Mouse (Mus musculus): ENCODE measurements around the gene Il10rb. TPM values are rescaled to one million over a fixed set of nuclear protein-coding genes. Genes with fewer than 3 reads are reported as not detected.

The Il10rb gene
- polyA plus RNA-seq (2015; fragmentation: Nextera tagmentation; extraction: Ambion mirVana): 19.4 and 19.6 TPM in 2 replicates

DNA sequence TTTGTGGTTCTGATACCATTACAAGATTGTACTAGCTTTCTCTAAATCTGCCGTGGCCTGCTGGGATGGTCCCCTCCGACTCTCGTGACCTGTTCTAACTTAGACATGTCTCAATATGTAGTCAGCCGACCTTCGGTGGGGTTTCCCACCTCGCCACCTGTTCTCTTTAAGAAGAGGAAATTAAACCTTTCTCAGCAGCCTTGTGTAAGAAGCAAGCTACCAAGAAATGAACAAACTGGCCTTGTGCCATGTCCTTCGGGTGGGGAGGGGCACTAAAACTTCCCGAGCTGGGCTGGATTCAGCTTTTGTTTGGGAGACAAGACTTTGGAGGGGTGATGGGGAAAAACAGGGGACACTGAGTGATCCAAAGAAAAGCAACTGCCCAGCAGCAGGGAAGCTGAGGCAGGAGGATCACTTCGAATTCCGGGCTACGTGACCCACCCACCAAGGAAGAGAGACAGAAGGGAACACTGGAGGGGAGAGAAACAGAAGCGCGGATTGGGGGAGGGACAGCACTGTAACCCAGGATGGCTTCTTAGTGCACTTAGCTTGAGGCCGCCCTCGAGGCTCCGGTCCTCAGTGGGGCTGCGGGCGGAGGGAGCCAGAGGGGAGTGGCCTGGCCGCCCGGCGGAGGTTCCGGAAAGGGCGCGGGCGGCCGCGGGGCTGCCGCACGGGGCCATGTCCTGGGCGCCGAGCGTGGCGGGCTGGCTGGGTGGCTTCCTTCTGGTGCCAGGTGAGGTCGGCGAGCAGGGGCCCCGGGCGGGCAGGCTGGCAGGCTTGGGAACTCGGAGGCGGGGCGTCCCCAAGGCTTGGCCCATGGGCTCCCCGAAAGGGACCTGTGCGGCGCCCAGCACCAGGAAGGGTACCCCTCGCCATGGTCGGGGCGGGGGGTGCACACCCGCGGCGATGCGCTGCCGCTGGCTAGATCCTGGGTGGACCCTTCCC lies at the start of gene Il10rb:
TSS of gene Il10rb (plus strand) at position 525 of the 945 bp plus-strand sequence.
- Histone ChIP-seq H3K9me3 (no peaks in the 10 kb centered on the region), H3K4me3 (peak within 1 kb of the TSS; percentile 73), H3K4me1 (peaks cover 36% of the 10 kb centered on the region), H3K27ac (peak within 1 kb of the TSS; percentile 85), H3K9ac (peak within 1 kb of the TSS; percentile 86), H3K4me2 (peak within 1 kb of the TSS; percentile 94), H3K36me3 (peaks cover 16% of the 10 kb centered on the region), H3K27me3 (no peaks in the 10 kb centered on the region)
- ATAC-seq (ENCODE audit: insufficient number of reproducible peaks, insufficient read depth, low FRiP score, low TSS enrichment, low read depth): peak; percentile 83
- WGBS: 4% methylated on average over 49 of the region's 51 CpGs

DNA sequence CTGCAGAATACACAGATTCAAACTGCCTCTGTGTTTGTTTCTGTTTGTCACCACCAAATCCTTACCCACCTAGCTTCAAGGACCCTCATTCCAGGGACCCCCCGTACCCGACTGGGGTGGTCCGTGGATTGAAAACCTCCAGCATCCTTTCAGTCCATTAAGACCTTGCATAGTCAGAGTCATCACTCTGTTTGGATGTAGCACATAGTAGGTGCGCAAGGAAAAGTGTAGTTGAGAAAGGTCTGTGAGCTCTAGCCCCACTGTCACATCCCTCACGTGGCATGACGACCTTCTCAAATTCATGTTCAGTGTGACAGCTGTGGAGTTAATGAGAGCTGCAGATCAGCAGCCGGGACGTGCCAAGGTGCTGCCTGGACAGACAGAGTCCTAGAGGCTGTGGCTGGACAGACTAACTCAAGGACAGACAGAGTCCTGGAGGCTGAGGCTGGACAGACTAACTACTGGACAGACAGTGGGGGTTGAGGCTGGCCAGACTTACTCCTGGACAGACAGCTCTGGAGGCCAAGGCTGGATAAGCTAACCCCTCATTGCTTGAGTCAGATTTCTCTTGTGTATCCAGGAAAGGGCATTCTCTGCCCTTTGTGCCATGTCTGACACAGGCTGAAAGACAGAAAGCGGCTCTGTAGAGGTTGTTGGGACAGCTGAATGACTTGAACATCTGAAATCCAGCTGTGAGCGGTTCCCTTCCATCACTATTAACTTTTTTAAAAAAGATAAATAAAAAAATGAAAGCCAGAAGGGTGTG lies 49.0 kb upstream of the Il10rb start:
- Histone ChIP-seq H3K9me3 (no peaks in the 10 kb centered on the region), H3K36me3 (no peaks in the 10 kb centered on the region), H3K9ac (no peak overlapping the region), H3K4me3 (no peak overlapping the region), H3K27ac (no peak overlapping the region), H3K27me3 (peaks cover 35% of the 10 kb centered on the region), H3K4me2 (no peak overlapping the region), H3K4me1 (peaks cover 8% of the 10 kb centered on the region)
- no peak for ATAC-seq (ENCODE audit: insufficient number of reproducible peaks, insufficient read depth, low FRiP score, low TSS enrichment, low read depth)
- WGBS: 75% methylated on average over 10 of the region's 10 CpGs

DNA sequence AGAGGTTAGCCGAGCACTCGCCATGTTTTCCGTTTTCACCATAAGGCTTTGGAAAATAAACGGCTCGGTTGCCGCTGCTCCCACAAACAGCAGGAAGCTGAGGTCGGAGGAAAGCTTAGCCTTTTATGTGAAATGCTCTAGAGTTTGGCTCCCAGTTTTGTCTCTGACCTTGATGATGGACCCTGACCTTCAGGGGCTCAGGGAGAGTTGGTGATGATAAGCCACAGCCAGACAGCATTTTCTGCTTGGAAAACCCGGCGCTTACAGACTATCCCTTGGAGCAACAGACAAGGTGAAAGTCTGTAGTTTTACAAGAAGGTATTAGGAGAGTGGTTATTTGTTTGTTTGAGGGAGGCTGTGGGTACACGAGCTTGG lies 48.5 kb upstream of the Il10rb start:
- Histone ChIP-seq H3K9me3 (no peaks in the 10 kb centered on the region), H3K27me3 (peaks cover 31% of the 10 kb centered on the region), H3K4me3 (no peak overlapping the region), H3K27ac (no peak overlapping the region), H3K4me1 (peaks cover 12% of the 10 kb centered on the region), H3K36me3 (no peaks in the 10 kb centered on the region), H3K9ac (no peak overlapping the region), H3K4me2 (no peak overlapping the region)
- no peak for ATAC-seq (ENCODE audit: insufficient number of reproducible peaks, insufficient read depth, low FRiP score, low TSS enrichment, low read depth)
- WGBS: 54% methylated on average over 10 of the region's 10 CpGs

DNA sequence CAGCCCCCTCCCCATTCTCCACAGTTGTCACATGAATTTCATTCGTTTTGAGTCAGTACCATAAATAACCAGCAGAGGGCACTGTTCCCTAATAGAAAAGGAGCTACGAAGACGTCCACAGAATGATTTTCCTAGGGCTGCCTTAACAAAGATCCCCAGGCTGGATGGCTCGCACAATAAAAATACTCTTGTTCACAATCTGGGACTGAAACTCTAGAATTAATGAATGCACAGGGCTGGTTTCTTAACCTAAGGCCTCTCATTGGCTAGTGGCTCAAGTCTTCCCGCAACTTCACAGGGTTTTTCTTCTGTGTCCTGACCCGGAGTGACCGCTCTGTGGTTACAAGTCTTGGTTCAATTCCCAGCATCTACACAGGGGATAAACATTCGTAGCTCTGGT lies 47.4 kb upstream of the Il10rb start:
- Histone ChIP-seq H3K9ac (no peak overlapping the region), H3K27me3 (peaks cover 21% of the 10 kb centered on the region), H3K27ac (no peak overlapping the region), H3K4me3 (no peak overlapping the region), H3K4me2 (no peak overlapping the region), H3K9me3 (no peaks in the 10 kb centered on the region), H3K36me3 (no peaks in the 10 kb centered on the region), H3K4me1 (peaks cover 20% of the 10 kb centered on the region)
- WGBS: 38% methylated on average over 8 of the region's 8 CpGs
- ATAC-seq (ENCODE audit: insufficient number of reproducible peaks, insufficient read depth, low FRiP score, low TSS enrichment, low read depth): no peak

DNA sequence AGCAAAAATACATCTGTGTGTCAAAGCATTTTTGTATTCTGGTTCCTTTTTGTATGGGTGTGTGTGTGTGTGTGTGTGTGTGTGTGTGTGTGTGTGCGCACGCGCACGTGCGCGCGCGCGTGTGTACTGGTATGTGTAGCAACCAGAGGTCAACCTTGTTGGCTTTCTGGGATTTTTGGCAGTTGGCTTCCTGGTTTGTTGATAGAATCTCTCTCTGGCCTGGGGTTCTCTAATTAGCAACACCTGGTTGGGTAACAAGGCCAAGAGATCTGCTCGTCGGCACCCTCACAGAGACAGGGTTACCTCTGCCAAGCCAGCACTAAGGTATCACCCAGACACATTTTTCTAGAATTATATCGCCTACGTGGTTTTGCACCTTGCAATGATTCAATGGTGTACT lies 46.4 kb upstream of the Il10rb start:
- H3K4me1 ChIP-seq: peaks cover 20% of the 10 kb centered on the region
- peaks cover 14% of the 10 kb centered on the region for H3K27me3 ChIP-seq
- ATAC-seq (ENCODE audit: insufficient number of reproducible peaks, insufficient read depth, low FRiP score, low TSS enrichment, low read depth): no peak
- H3K36me3 ChIP-seq: no peaks in the 10 kb centered on the region
- H3K4me2 ChIP-seq: no peak overlapping the region
- no peak overlapping the region for H3K27ac ChIP-seq
- no peak overlapping the region for H3K4me3 ChIP-seq
- 77% methylated on average over 13 of the region's 13 CpGs for WGBS
- H3K9ac ChIP-seq: no peak overlapping the region
- no peaks in the 10 kb centered on the region for H3K9me3 ChIP-seq

DNA sequence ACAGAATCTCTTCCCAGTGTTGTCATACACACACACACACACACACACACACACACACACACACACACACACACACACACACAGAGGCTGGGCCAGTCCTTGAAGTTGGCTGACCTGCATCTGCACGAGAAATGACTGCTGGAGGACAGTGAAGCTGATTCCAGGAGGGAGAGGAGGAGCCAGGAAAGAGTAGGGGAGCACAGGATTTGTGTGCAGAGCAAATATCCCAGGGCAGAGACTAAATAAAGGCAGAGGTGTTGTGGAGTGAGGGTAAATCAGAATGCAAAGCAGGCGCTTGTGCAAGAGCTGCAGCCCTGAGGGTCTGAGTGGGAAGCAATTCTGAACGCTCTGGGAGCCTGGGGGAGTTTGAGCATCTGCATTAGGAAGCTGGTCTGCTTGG lies 45.8 kb upstream of the Il10rb start:
- Histone ChIP-seq H3K4me3 (no peak overlapping the region), H3K9me3 (no peaks in the 10 kb centered on the region), H3K4me1 (peaks cover 20% of the 10 kb centered on the region), H3K27me3 (peaks cover 10% of the 10 kb centered on the region), H3K4me2 (no peak overlapping the region), H3K36me3 (no peaks in the 10 kb centered on the region), H3K9ac (no peak overlapping the region), H3K27ac (no peak overlapping the region)
- ATAC-seq (ENCODE audit: insufficient number of reproducible peaks, insufficient read depth, low FRiP score, low TSS enrichment, low read depth): no peak
- 52% methylated on average over 3 of the region's 3 CpGs for WGBS

DNA sequence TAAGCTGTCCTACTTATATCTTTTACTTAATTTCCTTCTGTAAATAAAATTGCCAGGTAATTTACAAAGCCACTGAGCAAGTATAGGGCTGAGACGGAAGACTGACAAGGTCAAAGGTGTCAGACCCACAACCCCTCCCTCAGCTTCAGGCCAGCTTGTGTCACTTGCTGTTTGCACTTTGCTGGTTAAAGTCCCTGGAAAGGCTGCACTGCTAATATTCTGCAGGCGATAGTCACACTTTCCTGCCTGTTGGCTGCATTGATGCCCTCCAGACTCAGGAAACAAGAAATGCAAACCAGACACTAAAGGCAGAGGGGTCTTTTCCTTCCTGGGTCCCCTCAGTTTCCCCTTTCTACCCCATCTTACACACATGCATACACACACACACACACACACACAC lies 44.0 kb upstream of the Il10rb start:
- H3K4me2 ChIP-seq: no peak overlapping the region
- no peak overlapping the region for H3K9ac ChIP-seq
- WGBS: 33% methylated on average over 2 of the region's 2 CpGs
- H3K4me3 ChIP-seq: no peak overlapping the region
- no peak overlapping the region for H3K27ac ChIP-seq
- H3K9me3 ChIP-seq: no peaks in the 10 kb centered on the region
- peaks cover 2% of the 10 kb centered on the region; the same call in 1 of the 2 replicates for H3K27me3 ChIP-seq
- no peaks in the 10 kb centered on the region for H3K36me3 ChIP-seq
- no peak for ATAC-seq (ENCODE audit: insufficient number of reproducible peaks, insufficient read depth, low FRiP score, low TSS enrichment, low read depth)
- peaks cover 20% of the 10 kb centered on the region for H3K4me1 ChIP-seq

DNA sequence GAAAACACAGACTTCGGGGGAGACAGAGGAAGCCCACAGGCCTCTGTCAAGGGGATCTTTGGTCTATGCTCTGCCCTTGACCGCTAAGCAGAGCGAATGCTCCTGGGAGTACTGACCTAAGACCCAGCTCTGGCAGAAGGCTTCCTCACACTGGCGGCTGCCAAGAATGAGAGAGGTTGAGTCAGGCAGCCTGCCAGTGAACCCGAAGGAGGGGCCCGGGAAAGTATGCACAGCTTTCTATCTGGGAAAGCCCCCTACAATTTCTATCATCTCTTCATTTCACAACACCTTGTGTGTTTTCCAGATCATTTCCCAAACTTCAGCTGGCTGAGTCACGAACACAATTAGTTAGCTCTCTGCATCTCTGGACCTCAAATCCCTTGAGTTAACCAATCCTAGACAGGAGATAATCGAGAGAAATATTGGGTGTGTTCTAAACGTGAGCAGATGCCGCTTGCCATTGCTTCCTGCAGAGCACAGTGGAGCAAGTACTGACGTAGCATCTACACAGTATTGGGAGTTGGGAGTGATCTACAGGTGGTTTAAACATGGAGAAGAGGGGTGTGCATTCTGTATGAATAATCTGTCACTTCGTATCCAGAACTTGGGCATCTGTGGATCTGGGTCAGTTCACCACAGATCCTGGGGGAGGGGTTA lies 43.2 kb upstream of the Il10rb start:
- no peaks in the 10 kb centered on the region for H3K36me3 ChIP-seq
- H3K27ac ChIP-seq: no peak overlapping the region; the same call in 1 of the 2 replicates
- peaks cover 20% of the 10 kb centered on the region for H3K4me1 ChIP-seq
- no peaks in the 10 kb centered on the region for H3K27me3 ChIP-seq
- H3K9me3 ChIP-seq: no peaks in the 10 kb centered on the region
- 55% methylated on average over 12 of the region's 12 CpGs for WGBS
- H3K9ac ChIP-seq: no peak overlapping the region
- no peak overlapping the region for H3K4me2 ChIP-seq
- no peak overlapping the region for H3K4me3 ChIP-seq
- ATAC-seq (ENCODE audit: insufficient number of reproducible peaks, insufficient read depth, low FRiP score, low TSS enrichment, low read depth): no peak

DNA sequence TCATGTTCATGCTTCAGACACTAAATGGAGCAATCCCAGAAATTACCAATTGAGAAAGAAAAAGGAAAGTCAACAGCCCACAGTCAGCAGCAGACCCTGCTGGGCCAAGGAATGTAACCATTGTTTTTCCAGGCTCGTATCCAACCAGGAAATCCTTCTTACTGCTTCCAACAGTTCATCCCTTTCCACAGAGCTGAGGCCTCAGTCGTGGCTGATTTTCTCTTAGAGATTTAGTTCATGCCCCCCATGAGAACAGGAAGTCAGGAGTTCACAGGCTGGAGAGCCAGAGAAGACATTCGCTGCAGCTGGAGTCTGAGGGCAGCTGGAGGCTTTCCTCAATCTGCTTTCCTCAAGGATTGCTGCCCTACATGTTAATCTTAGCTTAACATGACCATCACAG lies 42.5 kb upstream of the Il10rb start:
- Histone ChIP-seq H3K4me2 (no peak overlapping the region), H3K4me3 (no peak overlapping the region), H3K27ac (no peak overlapping the region), H3K9me3 (no peaks in the 10 kb centered on the region), H3K4me1 (peaks cover 20% of the 10 kb centered on the region), H3K36me3 (no peaks in the 10 kb centered on the region), H3K27me3 (no peaks in the 10 kb centered on the region), H3K9ac (peak overlapping the region; percentile 2; the same call in 1 of the 2 replicates)
- no peak for ATAC-seq (ENCODE audit: insufficient number of reproducible peaks, insufficient read depth, low FRiP score, low TSS enrichment, low read depth)
- WGBS: 35% methylated on average over 3 of the region's 3 CpGs

DNA sequence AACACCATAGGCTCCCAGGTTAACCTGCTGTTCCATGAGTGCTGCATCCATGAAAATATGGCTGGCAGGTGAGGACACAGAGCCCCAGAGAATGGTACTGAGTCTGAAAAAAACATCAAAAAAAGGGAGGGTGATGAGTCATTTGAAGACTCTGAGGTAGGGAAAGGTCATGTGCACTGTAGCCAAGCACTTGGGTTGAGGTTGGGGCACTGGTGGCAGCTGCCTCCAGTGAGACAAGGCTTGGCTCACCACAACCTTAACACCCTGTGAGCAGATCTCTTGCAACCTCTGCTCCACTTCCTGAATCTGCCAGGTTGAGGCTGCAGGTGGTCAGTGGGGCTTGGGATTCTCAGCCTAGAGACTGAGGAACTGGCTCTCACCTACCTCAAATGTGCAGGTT lies 39.4 kb upstream of the Il10rb start:
- no peak for ATAC-seq (ENCODE audit: insufficient number of reproducible peaks, insufficient read depth, low FRiP score, low TSS enrichment, low read depth)
- no peaks in the 10 kb centered on the region for H3K36me3 ChIP-seq
- no peaks in the 10 kb centered on the region for H3K9me3 ChIP-seq
- H3K27ac ChIP-seq: no peak overlapping the region
- H3K4me1 ChIP-seq: peaks cover 13% of the 10 kb centered on the region
- H3K27me3 ChIP-seq: no peaks in the 10 kb centered on the region
- no peak overlapping the region for H3K4me3 ChIP-seq
- no peak overlapping the region for H3K4me2 ChIP-seq
- H3K9ac ChIP-seq: no peak overlapping the region

DNA sequence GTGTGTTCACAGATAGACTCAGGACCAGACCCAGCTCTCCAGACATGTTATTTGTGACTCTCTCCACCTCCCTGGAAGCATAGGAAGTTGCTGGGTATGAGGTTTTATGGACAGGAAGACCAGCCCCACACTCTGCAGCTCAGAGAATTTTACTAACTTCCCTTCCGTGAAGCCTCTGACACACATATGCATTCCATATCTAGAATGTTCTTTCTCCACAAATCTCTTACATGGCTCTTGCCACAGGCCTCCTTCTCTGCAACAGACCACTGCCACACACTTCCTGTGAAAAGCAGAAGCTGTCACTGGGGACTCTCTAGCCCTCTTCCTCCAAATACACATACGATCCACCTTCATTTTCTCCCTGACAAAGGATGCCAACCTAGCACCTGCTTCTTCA lies 38.9 kb upstream of the Il10rb start:
- Histone ChIP-seq H3K4me2 (no peak overlapping the region), H3K27ac (no peak overlapping the region), H3K9ac (no peak overlapping the region), H3K4me1 (peaks cover 11% of the 10 kb centered on the region), H3K27me3 (no peaks in the 10 kb centered on the region), H3K36me3 (no peaks in the 10 kb centered on the region), H3K4me3 (no peak overlapping the region), H3K9me3 (no peaks in the 10 kb centered on the region)
- 75% methylated on average over 2 of the region's 2 CpGs for WGBS
- no peak for ATAC-seq (ENCODE audit: insufficient number of reproducible peaks, insufficient read depth, low FRiP score, low TSS enrichment, low read depth)

All from embryonic facial prominence, embryonic 13.5 days (tissue).